Mouse (Mus musculus): Measurements from ENCODE around the gene Zfpm1.

- TF ChIP-seq CTCF (IDR thresholded peaks at IDR 0.05; ENCODE audit: low read depth) (no peak), EP300 (optimal IDR thresholded peaks at IDR 0.05) (no peak)
Measured at GRCm38 (mm10) chr8:122307836-122308235, 25.9 kb downstream of the Zfpm1 start.
